Mouse (Mus musculus) T-helper 17 cell (primary cell): ENCODE results near the gene Fam107b.

Experiments
- in situ Hi-C, 2 experiments: fragments of 300-600 bp; cut with MboI, MseI; formaldehyde crosslinking; loops; 1 replicate in 1 of 2; 2 replicates in 1 of 2; pipeline ENCODE4 v1.15.1; 2025; ENCODE audit warnings: high pct_unique_total_duplicates in 2 of 2

Fam107b gene

DNA sequence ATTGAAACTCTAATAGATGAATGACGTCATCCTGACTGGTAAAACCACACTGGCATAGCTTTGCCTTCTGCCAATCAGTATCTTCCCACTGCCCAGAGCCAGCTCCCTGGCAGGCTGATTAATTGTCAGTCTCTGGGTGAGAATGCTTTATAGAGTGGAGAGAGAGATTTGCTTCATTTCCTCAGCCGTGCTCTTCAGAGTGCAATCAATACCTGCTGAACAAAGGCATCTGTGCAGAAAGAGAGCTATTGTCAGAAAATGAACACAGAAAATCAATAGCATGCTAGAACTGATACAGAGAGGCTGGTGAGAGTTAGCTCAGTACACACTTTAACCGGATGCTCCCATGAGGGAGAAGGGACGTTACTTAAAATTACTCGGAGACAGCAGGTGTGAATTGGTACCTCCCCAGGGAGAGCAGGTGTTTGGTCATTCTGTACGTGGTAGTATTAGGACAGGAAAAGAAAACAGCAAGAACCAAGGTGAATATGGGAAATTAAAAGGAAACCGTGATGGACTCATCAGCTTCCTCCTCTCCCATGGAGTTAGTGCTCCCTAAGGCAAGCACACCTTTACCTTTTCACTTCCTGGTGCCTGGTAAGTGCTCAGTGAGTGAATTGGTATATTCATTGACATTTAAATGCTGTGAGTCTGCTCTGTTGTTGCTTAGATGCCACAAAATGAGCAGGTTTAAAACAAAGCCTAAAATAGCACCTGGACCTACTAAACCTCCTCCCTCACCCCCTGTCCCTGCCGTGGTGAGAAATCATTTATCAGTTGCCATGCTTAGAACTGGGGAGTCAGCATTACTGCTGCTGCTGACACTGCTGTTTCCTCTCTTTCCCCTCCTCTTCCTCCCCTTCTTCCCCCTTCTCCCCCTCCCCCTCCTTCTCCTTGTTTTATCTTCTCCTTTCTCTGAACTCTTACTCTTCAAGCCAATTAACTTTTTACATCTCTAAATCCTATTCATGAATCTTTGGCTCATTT lies 38.9 kb downstream of the Fam107b start:
- in situ Hi-C loops: no loop called here

DNA sequence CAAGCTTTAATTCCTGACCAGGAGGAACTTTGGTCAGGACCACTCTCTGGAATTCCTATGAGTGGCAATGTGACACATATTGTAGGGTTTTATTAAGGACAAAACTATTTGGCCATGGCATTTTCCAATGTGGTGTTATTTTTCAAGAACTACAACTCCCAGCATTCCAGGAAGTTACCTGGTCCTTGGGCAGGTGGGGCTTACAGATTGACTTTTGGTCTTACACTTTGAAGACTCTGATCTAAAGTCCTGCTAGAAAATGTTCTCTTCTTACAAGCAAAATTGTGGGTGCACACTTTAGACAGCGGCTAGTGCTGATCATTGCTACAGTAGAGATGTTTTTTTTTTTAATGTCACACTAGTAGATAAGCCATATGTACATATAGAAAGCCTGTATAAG lies 48.2 kb downstream of the Fam107b start:
- in situ Hi-C loops: no loop called here

DNA sequence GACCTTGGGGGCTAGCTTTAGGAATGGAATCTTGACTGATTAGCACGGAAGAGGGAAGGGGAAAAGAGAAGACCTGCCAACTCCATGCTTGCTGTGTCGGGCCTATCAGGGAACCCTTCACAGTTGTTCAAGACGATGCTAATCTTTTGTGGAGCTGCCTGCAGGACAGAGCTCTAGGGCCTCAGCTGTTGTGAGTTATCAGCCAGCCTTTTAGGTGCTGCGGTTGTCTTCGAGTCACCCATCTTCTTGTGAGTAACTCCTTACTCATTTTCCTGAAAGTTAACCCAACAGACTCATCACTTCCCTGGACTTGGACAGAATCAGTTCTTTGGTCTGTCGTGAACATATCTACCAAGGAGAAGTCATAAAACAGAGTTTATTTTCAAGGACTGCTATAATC lies 51.3 kb downstream of the Fam107b start:
- in situ Hi-C loops: no loop called here

DNA sequence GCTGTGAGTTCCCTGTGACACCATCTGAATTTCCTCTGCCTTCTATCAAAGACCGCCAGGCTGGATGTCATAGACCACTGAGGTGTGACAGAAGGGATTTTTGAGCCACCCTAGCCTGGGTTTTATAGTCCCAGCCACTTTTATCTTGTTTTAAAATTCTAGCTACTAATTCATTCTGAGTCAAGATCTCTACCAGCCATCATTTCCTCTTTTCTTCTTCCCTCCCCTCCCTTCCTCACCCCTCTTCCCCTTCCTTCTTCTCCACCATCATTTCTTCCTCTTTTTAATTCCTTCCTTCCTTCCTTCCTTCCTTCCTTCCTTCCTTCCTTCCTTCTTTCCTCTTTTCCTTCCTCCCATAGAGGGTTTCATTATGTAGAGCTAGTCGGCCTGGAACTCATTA lies 51.9 kb downstream of the Fam107b start:
- in situ Hi-C loops: no loop called here

- in situ Hi-C loops: no loop called here
Observed at GRCm38 (mm10) chr2:3623207-3623980, 53.1 kb downstream of the Fam107b start.

DNA sequence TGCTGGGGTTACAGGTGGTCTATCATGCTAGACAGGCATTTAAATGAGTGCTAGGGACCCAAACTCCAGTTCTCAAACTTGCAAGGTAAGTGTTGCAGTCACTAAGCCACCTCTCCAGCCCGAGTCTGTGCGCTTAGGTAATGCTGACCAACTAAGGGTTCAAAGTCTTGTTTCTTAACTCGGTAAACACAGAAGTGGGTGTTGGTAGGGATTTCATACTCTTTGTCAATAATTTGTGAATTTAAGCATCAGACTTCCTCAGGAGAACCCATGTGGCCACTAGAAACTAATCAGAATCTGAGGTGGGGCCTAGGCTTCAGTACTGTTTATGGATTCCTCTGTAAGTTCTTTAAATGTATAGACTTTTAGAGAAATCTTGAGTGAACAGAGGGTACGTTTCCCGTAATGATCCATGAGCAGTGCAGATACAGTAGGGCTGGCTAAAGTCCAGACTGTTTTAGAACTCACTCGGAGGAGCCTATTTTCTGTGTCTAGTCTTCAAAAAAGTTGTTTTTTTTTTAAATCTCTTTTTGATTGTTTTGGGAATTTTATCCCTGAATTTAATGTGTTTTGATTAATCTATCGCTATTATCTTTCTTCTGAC lies 53.8 kb downstream of the Fam107b start:
- in situ Hi-C loops: no loop called here

- in situ Hi-C loops: no loop called here
Observed at GRCm38 (mm10) chr2:3629096-3629495, 58.8 kb downstream of the Fam107b start.

DNA sequence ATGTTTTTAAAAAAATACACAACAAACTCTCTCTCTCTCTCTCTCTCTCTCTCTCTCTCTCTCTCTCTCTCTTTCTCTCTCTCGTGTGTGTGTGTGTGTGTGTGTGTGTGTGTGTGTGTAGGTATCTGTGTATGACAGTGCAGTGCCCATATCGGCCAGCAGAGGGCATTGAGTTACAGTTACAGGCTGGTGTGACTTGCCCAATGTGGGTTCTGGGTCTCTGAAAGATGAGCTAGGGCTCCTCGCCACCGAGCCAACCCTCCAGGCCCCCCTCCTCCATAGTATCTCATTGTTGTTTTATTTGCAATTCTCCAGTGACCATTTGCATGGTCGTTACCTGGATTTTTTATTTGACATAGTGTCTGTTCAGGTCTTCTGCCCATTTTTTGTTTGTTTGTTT lies 59.5 kb downstream of the Fam107b start:
- in situ Hi-C loops: loop anchor here in 1 of 2 experiments (5.0 kb wide), 1 partner anchor 53 kb away; no protein-coding TSS in a partner anchor

DNA sequence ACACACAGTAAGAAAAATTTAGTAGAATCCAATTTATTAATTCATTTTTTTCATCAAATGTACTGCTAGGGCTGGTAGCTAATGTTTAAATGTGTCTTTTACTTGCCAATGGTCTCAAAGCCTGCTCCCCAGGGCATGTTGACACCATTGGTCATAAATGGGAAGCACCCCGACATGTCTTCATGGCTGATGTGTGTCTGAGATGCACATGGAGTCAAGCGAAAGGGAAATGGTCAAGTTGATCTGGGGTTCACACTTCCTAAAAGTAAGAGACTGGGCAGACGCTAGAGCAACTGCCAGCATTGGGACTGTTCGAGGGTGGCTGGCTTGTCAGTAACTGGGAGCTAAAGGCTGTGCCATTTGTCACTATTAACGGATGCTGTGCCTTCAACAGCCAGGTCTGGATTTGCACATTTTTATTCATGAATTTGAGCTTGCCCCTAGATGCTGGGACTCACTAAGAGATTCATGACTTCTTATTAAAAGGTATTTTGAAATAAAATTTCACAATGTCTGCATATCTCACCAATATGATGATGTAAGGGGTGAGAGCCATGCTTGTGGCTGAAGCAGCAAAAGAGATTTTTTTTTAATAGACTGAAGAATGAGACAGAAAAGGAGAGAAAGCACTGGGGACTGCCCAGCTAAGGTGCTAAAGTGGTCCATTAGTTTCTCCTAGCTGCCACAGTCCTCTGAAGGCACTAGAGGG lies 60.6 kb downstream of the Fam107b start:
- in situ Hi-C loops: loop anchor here in 1 of 2 experiments (5.0 kb wide), 1 partner anchor 51 kb away; no protein-coding TSS in a partner anchor

- in situ Hi-C loops: loop anchor here in 1 of 2 experiments (5.0 kb wide), 1 partner anchor 49 kb away; no protein-coding TSS in a partner anchor
Observed at GRCm38 (mm10) chr2:3633137-3633536, 62.8 kb downstream of the Fam107b start.

GRCm38 (mm10) chr2:3636771-3637170 lies 66.5 kb downstream of the Fam107b start:
- in situ Hi-C loops: no loop called here

GRCm38 (mm10) chr2:3641001-3641770 lies 70.9 kb downstream of the Fam107b start:
- in situ Hi-C loops: no loop called here

GRCm38 (mm10) chr2:3642949-3643348 lies 72.7 kb downstream of the Fam107b start:
- in situ Hi-C loops: no loop called here

DNA sequence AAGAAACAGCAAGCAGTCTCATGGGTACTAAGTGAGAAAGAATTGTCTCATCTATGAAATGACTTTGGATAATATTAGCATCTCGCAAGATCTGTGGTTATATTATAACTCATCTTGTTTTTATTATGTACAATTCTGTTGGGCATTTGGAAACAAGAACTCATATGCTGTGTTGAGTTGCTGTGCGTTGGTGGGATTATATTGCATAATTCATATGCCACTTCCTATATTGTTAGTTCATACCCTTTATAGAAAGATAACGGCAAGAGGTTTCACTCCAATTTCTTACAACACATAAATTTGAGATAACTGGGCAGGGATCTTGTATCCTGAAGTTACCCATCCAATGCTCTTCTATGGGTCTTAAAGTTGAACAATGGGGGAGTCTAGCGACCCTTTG lies 75.5 kb downstream of the Fam107b start:
- in situ Hi-C loops: no loop called here

GRCm38 (mm10) chr2:3649171-3649570 lies 78.9 kb downstream of the Fam107b start:
- in situ Hi-C loops: no loop called here

DNA sequence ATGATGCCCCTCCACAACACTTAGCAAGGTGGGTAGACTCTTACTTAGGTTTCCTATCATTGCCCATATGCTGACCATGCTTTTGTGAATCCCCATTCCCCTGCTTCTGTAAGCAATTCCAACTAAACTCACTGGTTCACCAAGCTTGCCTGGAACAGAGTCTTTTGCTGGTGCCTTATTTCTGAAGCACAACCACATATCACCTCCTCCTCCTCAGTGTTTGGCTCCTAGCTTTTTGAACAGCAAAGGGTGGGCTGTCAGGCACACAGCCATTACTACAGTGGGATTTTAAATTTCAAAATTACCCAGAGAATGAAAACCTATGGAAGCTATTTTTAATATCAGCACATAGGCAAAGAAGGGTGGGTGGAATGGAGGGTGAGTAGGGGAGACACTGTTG lies 84.3 kb downstream of the Fam107b start:
- in situ Hi-C loops: loop anchor here in 1 of 2 experiments (10.0 kb wide), 1 partner anchor 320 kb away; the partner anchor contains the start of genes Acbd7 and Rpp38

DNA sequence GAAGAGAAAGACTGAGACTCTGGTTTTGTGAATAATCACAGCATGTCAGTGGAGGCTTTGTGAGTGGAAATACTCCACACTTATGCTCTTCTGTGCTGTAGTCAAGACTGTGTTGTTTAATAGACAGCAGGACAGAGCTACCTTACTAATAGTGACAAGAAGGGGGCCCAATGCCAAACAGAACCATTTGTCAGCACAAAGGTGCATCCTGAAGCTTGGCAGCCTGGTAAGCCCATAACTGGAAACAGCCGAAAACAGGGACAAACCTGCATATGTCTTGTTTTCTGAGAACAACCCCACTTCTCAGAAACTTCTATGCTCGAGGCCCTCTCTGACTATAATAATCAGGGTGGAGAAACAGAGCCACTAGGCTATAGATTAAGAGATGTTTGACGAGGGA lies 85.8 kb downstream of the Fam107b start:
- in situ Hi-C loops: loop anchor here in 1 of 2 experiments (10.0 kb wide), 1 partner anchor 321 kb away; the partner anchor contains the start of genes Acbd7 and Rpp38

- in situ Hi-C loops: loop anchor here in 1 of 2 experiments (10.0 kb wide), 1 partner anchor 322 kb away; the partner anchor contains the start of genes Acbd7 and Rpp38
Observed at GRCm38 (mm10) chr2:3656834-3657233, 86.5 kb downstream of the Fam107b start.

DNA sequence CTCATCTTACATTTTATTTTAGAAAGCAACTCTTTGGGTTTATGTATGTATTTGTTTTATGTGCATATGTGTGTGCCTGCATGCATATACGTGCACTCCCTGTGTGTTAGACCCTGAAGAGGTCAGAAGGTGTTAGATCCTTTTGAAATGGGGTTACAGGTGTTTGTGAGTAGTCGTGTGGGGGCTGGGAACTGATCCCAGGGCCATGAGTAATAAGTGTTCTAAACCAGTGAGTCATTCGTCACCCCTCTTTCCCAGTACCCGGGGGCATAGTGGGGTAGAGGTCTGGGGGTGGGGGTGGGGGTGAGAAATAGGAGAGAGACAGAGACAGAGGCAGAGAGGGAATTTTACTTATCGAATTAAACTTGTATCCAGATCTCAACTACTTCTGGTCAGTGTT lies 87.1 kb downstream of the Fam107b start:
- in situ Hi-C loops: loop anchor here in 1 of 2 experiments (10.0 kb wide), 1 partner anchor 323 kb away; the partner anchor contains the start of genes Acbd7 and Rpp38
